Mouse (Mus musculus): ENCODE measurements around the gene Gm20716.

Gene Gm20716

DNA sequence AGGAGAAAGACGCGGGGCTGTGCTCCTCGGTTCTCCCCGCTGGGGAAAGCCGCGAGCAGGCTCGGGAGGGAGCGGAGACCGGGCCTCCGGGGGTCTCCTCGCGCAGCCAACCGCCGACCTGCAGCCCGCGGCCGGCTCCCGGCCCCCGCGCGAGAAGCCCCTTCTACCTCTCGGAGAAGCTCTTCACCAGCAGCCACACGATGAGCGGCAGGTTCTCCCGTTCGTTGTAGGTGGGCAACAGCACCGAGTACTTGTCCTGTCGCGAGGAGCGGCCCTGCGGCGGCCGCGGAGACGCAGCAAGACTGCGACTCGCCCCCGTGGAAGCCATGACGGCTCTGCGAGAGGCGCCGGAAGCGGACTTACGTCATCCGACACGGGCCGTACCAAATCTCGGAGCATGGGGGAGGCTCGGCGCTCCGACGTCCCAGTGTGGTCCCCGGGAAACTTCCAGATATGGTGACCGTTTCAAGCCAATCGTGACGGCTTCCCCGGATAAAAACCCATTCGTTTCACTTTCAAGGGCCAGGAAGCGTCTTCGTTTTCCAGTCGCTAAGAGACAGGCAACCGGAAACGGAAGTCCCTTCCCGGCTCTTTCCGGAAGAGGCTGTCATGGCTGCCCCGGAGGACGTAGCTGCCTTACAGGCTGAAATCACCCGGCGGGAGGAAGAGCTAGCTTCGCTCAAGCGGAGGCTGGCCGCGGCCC, at the start of gene Gm20716, which contains the start of the genes Dpm1 and Mocs3:
Gm20716 (minus strand) TSS at position 339 of the 703 bp plus-strand sequence.
Dpm1 (minus strand) TSS at position 566 of the 703 bp plus-strand sequence.
Mocs3 (plus strand) TSS at position 597 of the 703 bp plus-strand sequence.
- peak; percentile 81 for DNase-seq

- peak; percentile 26 for DNase-seq
These were observed 44.3 kb upstream of the Gm20716 start for GRCm38 (mm10) chr2:168274374-168274935.

- no peak for DNase-seq
These were observed 43.2 kb upstream of the Gm20716 start for GRCm38 (mm10) chr2:168273387-168273786.

DNA sequence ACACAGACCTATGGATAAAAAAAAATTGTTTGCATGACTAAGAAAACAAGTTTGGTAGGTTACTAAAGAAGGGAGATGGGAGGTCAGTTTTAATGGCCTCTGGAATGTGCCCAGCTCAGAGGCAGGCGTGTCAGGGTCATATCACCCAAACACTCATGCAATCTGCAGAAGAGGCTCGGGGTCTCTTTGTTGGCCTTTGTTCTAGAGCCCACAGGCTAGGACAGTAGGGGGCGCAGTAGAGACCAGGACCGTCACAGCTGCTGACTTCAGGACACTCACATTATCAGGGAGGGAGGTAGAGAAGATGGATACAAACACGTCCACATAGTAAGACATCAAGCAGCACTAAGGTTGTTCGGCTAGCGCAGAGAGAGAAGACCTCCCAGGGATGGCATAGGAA, 37.9 kb upstream of the Gm20716 start:
- DNase-seq, result no peak

- DNase-seq, result no peak
These were observed 30.7 kb upstream of the Gm20716 start for GRCm38 (mm10) chr2:168260900-168261299.

- no peak for DNase-seq
These were observed 30.0 kb upstream of the Gm20716 start for GRCm38 (mm10) chr2:168260124-168260523.

DNA sequence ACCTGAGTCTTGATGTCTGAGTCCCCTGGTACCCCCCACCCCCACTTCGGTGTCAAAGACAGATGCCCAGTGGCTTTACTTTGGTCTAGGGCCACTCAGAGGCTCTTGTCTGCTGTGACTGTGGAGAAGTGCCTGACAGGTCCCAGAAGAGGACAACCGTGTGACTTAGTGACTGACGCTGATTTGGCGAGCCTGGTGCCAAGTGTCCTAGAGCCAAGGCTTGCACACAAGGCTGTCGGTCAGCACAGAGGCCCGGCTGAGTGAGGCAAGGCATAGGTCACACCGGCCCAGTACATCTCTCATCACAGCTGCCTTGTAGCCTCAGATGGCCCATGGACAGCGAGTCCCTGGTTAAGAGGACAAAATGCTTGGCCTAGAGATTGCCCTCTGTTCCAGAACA, 28.9 kb upstream of the Gm20716 start:
- DNase-seq, result no peak

GRCm38 (mm10) chr2:168257188-168257587, 27.0 kb upstream of the Gm20716 start:
- DNase-seq, result no peak

DNA sequence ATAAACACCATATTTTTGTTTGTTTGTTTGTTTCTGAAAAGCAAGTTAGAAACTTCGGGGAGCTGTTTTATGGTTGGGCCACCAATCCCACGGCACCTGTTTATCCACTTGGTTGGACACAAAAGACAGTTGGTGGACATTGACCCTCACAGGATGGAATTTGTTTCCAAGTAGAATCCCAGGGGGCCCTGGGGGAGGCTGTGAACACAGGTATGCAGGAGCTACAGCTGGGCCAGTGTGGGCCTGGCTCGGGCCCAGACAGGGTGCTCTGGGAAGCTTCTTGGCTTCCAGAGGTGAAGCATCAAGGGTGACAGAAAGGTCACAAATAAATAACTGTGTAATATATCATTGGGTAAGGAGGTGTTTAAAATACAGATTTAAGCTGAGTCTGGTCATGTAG, 26.3 kb upstream of the Gm20716 start:
- DNase-seq, result no peak

- DNase-seq, result no peak
These were observed 23.7 kb upstream of the Gm20716 start for GRCm38 (mm10) chr2:168253822-168254221.

DNA sequence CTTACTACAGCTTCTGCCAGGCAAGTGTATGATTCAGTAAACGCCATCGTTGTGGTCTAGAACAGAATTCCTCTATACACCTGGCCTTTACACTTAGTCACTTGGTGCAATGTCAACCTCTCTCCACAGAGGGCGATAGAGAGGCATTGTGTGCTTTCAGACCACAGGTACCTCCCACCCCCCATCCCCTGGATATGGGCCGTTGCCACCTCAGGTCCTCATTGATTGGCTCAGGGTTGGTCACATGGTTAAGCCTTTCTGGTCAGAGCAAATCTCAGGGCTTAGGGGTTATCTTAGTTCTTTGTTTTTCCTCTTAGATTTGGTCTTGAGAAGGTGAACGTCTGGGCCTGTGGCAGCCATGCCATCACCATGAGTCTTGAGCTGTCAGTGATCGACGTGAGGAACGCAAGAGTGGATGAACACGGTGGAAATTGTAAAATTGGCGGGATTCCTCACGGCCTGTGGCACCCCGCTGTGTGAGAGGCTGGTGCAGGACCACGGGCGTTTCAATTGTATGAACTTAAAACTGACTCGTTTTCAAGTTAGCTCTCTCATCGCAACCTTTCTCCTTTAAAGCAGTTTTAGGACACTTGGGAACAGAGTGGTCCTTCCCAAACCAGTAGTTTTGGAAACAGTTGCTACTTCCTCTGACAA, 22.6 kb upstream of the Gm20716 start:
- no peak for DNase-seq

- DNase-seq, result peak; percentile 76
These were observed 20.1 kb upstream of the Gm20716 start for GRCm38 (mm10) chr2:168250270-168250669.

GRCm38 (mm10) chr2:168248856-168249245, 18.7 kb upstream of the Gm20716 start:
- no peak for DNase-seq

DNA sequence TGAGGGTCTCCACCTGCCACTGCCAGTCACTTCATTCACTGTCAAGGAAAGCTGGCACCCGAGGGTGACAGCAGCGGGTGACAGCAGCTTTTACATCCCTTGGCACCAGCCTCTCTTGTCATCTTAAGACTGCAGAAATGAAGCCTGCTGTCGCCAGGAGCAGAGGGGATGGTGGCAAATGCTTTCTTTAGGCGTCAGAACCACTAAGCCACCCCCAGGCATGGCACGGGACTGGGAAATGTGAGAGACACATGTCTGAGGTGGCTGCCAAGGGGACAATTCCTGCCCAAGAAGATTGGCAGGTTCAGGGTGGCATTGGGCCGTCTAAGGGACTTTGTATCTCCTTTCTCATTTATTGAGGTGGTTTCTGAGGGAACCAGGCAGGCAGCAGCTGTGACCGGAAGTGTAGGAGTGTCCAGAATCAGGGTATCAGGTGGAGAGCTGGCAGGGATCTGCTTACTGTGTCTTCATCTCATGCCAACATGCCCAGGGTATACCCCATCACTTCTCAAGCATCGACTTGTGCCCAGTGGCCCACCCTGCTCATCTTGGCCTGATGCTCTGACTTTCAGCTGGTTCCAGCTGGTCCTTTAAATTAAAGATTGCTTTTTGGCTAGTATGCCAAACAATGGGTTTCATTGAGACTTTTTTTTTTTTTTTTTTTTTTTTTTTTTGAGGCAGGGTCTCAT, 18.1 kb upstream of the Gm20716 start:
- no peak for DNase-seq

DNA sequence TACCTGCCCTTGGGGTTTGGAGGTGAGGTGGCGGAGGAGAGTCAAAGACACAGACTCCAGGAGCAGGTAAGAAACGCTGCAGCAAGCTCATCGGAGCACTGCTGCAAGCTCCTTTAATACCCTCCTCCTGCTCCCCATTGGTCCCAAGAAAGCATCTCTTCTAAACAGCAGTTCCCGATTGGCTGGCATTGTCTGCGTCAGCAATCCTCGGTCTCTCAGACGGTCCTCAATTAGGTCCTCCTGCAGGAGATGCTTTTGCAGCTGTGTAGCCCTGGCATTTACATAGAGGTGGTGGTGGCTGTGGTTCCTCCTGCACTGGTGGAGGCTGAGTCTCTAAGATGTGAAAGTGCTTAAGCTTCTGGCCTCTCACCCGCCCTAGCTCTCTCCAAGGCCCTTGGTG, 15.4 kb upstream of the Gm20716 start:
- DNase-seq, result no peak

- no peak for DNase-seq
These were observed 13.1 kb upstream of the Gm20716 start for GRCm38 (mm10) chr2:168243278-168243677.

DNA sequence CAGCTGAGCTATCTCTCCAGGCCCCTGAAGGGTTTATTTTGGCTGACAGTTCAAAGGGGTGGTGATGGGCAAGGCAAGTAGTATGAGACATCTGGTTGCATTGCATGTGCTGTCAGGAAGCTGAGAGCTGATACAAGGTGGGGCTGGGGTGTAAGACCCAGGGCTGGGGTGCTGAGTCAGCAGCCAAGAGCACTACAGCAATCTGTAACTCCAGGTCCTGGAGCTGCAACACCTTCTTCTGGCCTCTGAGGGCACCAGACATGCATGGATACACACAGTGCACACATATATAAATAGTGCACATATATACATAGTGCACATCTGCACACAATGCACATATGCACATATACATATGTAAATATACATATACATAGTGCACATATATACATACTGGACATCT, 12.7 kb upstream of the Gm20716 start:
- DNase-seq, result no peak

GRCm38 (mm10) chr2:168238335-168238734, 8.2 kb upstream of the Gm20716 start:
- DNase-seq, result no peak

GRCm38 (mm10) chr2:168233286-168233685, 3.1 kb upstream of the Gm20716 start:
- DNase-seq, result no peak

DNA sequence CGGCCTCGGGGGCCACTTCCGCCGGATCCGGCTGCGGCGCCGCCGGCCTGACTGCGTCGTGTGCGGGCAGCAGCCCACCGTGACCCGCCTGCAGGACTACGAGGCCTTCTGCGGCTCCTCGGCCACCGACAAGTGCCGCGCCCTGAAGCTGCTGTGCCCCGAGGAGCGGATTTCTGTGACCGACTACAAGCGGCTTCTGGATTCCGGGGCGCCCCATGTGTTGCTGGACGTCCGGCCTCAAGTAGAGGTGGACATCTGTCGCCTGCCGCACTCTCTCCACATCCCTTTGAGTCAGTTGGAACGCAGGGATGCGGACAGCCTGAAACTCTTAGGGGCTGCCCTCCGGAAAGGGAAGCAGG, 1.3 kb upstream of the Gm20716 start:
- peak; percentile 21 for DNase-seq

DNA sequence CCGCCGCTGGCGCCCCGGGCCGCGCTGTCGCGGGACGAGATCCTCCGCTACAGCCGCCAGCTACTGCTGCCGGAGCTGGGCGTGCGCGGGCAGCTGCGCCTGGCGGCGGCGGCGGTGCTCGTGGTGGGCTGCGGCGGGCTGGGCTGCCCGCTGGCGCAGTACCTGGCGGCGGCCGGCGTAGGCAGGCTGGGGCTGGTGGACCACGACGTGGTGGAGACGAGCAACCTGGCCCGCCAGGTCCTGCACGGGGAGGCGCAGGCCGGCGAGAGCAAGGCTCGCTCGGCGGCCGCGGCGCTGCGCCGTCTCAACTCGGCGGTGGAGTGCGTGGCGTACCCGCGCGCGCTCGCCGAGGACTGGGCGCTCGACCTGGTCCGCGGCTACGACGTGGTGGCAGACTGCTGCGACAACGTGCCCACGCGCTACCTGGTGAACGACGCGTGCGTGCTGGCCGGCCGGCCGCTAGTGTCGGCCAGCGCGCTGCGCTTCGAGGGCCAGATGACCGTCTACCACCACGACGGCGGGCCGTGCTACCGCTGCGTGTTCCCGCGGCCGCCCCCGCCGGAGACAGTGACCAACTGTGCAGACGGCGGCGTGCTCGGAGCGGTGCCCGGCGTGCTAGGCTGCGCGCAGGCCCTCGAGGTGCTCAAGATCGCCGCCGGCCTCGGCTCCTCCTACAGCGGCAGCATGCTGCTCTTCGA, 758 bp upstream of the Gm20716 start:
- peak; percentile 30 for DNase-seq

- DNase-seq, result peak; percentile 32
These were observed 793 bp downstream of the Gm20716 start for GRCm38 (mm10) chr2:168229116-168230025.
